Mouse (Mus musculus) liver, embryonic 18 days (tissue): ENCODE measurements around the gene Cadm2. TPM values are rescaled to one million over a fixed set of nuclear protein-coding genes. Genes with fewer than 3 reads are reported as not detected.

Experiments used
- polyA plus RNA-seq: library from polyadenylated mRNA; depleted of rRNA; stranded (reverse); fragments of >200 nt; gene quantifications from 2 replicates; pipeline ENCODE4 v1.2.3, GENCODE M21; 2012; rRNA removed

The Cadm2 gene
- 0.01 and 0.04 TPM in 2 replicates for polyA plus RNA-seq

GRCm38 (mm10) chr16:67620826-67621505 lies at the start of gene Cadm2:
Gene Cadm2, minus strand, starts transcription at chr16:67620908.

